ENCODE assay signal across 8 mouse cellular contexts in genomic region chr17:78915772-78916171, GRCm38 (mm10). TPM values are rescaled to one million over a fixed set of nuclear protein-coding genes. Genes with fewer than 3 reads are reported as not detected.
DNase-seq lines count a peak whose midpoint lies in the region; ATAC-seq and TF ChIP-seq lines count a peak whose summit lies in the region.

No protein-coding gene starts in this region.

- no peaks in the 10 kb centered on the region for H3K9me3 ChIP-seq in limb, embryonic 12.5 days
- H3K9me3 ChIP-seq in stomach, embryonic 15.5 days: no peaks in the 10 kb centered on the region

- DNase-seq in CD4-positive, CD25-positive, alpha-beta regulatory T cell, adult 2 months (ENCODE audit: low read depth, low spot score): peak; percentile 49
- DNase-seq in testis, postnatal 14 days (ENCODE audit: low spot score): no peak
- DNase-seq in spleen, postnatal 10 days (ENCODE audit: low spot score in 2 of 2): no peak

- peak overlapping the region; percentile 88 for H3K27ac ChIP-seq in testis, adult 2 months (ENCODE audit: control insufficient read depth, insufficient read depth, low read depth, low read length)
- H3K27ac ChIP-seq in limb, embryonic 12.5 days: peak overlapping the region; percentile 90
- peak overlapping the region; percentile 90; the same call in 1 of the 2 replicates for H3K27ac ChIP-seq in stomach, embryonic 15.5 days

- no peak for ATAC-seq in CD4-positive, CD25-positive, alpha-beta regulatory T cell, adult 4 months
- peak; percentile 0; the same call in 1 of the 2 replicates for ATAC-seq in limb, embryonic 12.5 days (ENCODE audit: insufficient number of reproducible peaks, insufficient read depth, low FRiP score, low TSS enrichment, low read depth)
- ATAC-seq in stomach, embryonic 15.5 days (ENCODE audit: insufficient read depth, low FRiP score, low read depth): 0 out of 2 replicates have a peak, but pooled peaks have one; percentile 1
- ATAC-seq in activated CD4-positive, CD25-positive, alpha-beta regulatory T cell, adult 4 months: no peak

- 56% methylated on average over 6 of the region's 6 CpGs for WGBS in limb, embryonic 12.5 days
- WGBS in stomach, embryonic 15.5 days: 53% methylated on average over 6 of the region's 6 CpGs

- H3K4me1 ChIP-seq in testis, adult 2 months (ENCODE audit: control insufficient read depth, insufficient read depth, low read length): peaks cover 6% of the 10 kb centered on the region
- H3K4me1 ChIP-seq in limb, embryonic 12.5 days (replicated peaks): peaks cover 8% of the 10 kb centered on the region; the same call in 1 of the 2 replicates
- H3K4me1 ChIP-seq in stomach, embryonic 15.5 days: peaks cover 5% of the 10 kb centered on the region; the same call in 1 of the 2 replicates

- peak overlapping the region; percentile 92 for H3K4me3 ChIP-seq in testis, adult 2 months (ENCODE audit: control insufficient read depth, low read depth, low read length)
- peak overlapping the region; percentile 68 for H3K4me3 ChIP-seq in limb, embryonic 12.5 days (replicated peaks)
- H3K4me3 ChIP-seq in stomach, embryonic 15.5 days (replicated peaks): peak overlapping the region; percentile 60

- peak overlapping the region; percentile 70 for H3K4me2 ChIP-seq in limb, embryonic 12.5 days
- peak overlapping the region; percentile 67 for H3K4me2 ChIP-seq in stomach, embryonic 15.5 days

- TF ChIP-seq POLR2A in testis, adult 2 months (IDR thresholded peaks at IDR 0.05; ENCODE audit: control insufficient read depth, low read depth, low read length): no peak

- TF ChIP-seq CTCF in testis, adult 2 months (IDR thresholded peaks at IDR 0.05; ENCODE audit: control insufficient read depth, insufficient read depth, insufficient replicate concordance, low read depth, low read length): no peak

- H3K27me3 ChIP-seq in testis, adult 2 months (ENCODE audit: control insufficient read depth, insufficient read depth, low read length): no peaks in the 10 kb centered on the region
- no peaks in the 10 kb centered on the region for H3K27me3 ChIP-seq in limb, embryonic 12.5 days
- no peaks in the 10 kb centered on the region for H3K27me3 ChIP-seq in stomach, embryonic 15.5 days (replicated peaks)

- H3K36me3 ChIP-seq in testis, adult 2 months (ENCODE audit: control insufficient read depth, insufficient read depth, low read length): peaks cover 3% of the 10 kb centered on the region
- peaks cover 21% of the 10 kb centered on the region for H3K36me3 ChIP-seq in limb, embryonic 12.5 days
- peaks cover 4% of the 10 kb centered on the region; the same call in 1 of the 2 replicates for H3K36me3 ChIP-seq in stomach, embryonic 15.5 days

- H3K9ac ChIP-seq in limb, embryonic 12.5 days (replicated peaks): peak overlapping the region; percentile 74; the same call in 1 of the 2 replicates
- H3K9ac ChIP-seq in stomach, embryonic 15.5 days: 0 out of 2 replicates have a peak overlapping the region, but pooled peaks have one; percentile 67

RNA-seq across cellular contexts. Expression of gene Cebpzos, which starts 0.5 kb away (rescaled TPM):
- 10 to 100 TPM; 70.3 to 70.8 TPM for polyA plus RNA-seq in CD4-positive, CD25-positive, alpha-beta regulatory T cell, adult 4 months (2017; shearing (Covaris generic))
- 9.3 and 11.7 TPM in 2 replicates for polyA plus RNA-seq in testis, adult 2 months (2012; rRNA removed)
- 106 and 107 TPM in 2 replicates for polyA plus RNA-seq in limb, embryonic 12.5 days (2016; fragmentation: Nextera tagmentation; extraction: Ambion mirVana)
- polyA plus RNA-seq in stomach, embryonic 15.5 days (2015; fragmentation: Nextera tagmentation; extraction: Ambion mirVana): 113 and 115 TPM in 2 replicates
- polyA plus RNA-seq in activated CD4-positive, CD25-positive, alpha-beta regulatory T cell, adult 4 months (2017; shearing (Covaris generic)): 10 to 100 TPM; 82.0 to 84.0 TPM

RNA-seq across cellular contexts. Expression of gene Sult6b1, which starts 9.0 kb away (rescaled TPM):
- polyA plus RNA-seq in CD4-positive, CD25-positive, alpha-beta regulatory T cell, adult 4 months (2017; shearing (Covaris generic)): under 1 TPM; 0.32 to 0.49 TPM
- 0.17 and 0.25 TPM in 2 replicates for polyA plus RNA-seq in testis, adult 2 months (2012; rRNA removed)
- 0.10 TPM in 1 of 2 replicates, not detected in the other for polyA plus RNA-seq in limb, embryonic 12.5 days (2016; fragmentation: Nextera tagmentation; extraction: Ambion mirVana)
- 0.14 and 0.35 TPM in 2 replicates for polyA plus RNA-seq in stomach, embryonic 15.5 days (2015; fragmentation: Nextera tagmentation; extraction: Ambion mirVana)
- 1 to 10 TPM in 1 of 2 experiments, under 1 TPM in 1; 0.68 to 1.4 TPM for polyA plus RNA-seq in activated CD4-positive, CD25-positive, alpha-beta regulatory T cell, adult 4 months (2017; shearing (Covaris generic))

RNA-seq across cellular contexts. Expression of gene Cebpz, which starts 21.1 kb away (rescaled TPM):
- polyA plus RNA-seq in CD4-positive, CD25-positive, alpha-beta regulatory T cell, adult 4 months (2017; shearing (Covaris generic)): 10 to 100 TPM; 51.9 to 81.0 TPM
- polyA plus RNA-seq in testis, adult 2 months (2012; rRNA removed): 4.5 and 6.2 TPM in 2 replicates
- 70.8 and 73.4 TPM in 2 replicates for polyA plus RNA-seq in limb, embryonic 12.5 days (2016; fragmentation: Nextera tagmentation; extraction: Ambion mirVana)
- polyA plus RNA-seq in stomach, embryonic 15.5 days (2015; fragmentation: Nextera tagmentation; extraction: Ambion mirVana): 54.3 and 54.4 TPM in 2 replicates
- 10 to 100 TPM; 49.7 to 74.8 TPM for polyA plus RNA-seq in activated CD4-positive, CD25-positive, alpha-beta regulatory T cell, adult 4 months (2017; shearing (Covaris generic))

RNA-seq across cellular contexts. Expression of gene Ndufaf7, which starts 21.2 kb away (rescaled TPM):
- polyA plus RNA-seq in CD4-positive, CD25-positive, alpha-beta regulatory T cell, adult 4 months (2017; shearing (Covaris generic)): 10 to 100 TPM; 57.6 to 60.1 TPM
- polyA plus RNA-seq in testis, adult 2 months (2012; rRNA removed): 16.1 and 16.2 TPM in 2 replicates
- 50.7 and 59.4 TPM in 2 replicates for polyA plus RNA-seq in limb, embryonic 12.5 days (2016; fragmentation: Nextera tagmentation; extraction: Ambion mirVana)
- polyA plus RNA-seq in stomach, embryonic 15.5 days (2015; fragmentation: Nextera tagmentation; extraction: Ambion mirVana): 51.7 and 57.7 TPM in 2 replicates
- 10 to 100 TPM; 58.3 to 60.6 TPM for polyA plus RNA-seq in activated CD4-positive, CD25-positive, alpha-beta regulatory T cell, adult 4 months (2017; shearing (Covaris generic))

RNA-seq across cellular contexts. Expression of gene Eif2ak2, which starts 33.4 kb away (rescaled TPM):
- 10 to 100 TPM; 28.9 to 51.1 TPM for polyA plus RNA-seq in CD4-positive, CD25-positive, alpha-beta regulatory T cell, adult 4 months (2017; shearing (Covaris generic))
- polyA plus RNA-seq in testis, adult 2 months (2012; rRNA removed): 3.8 and 4.1 TPM in 2 replicates
- polyA plus RNA-seq in limb, embryonic 12.5 days (2016; fragmentation: Nextera tagmentation; extraction: Ambion mirVana): 16.1 TPM in 2 replicates
- polyA plus RNA-seq in stomach, embryonic 15.5 days (2015; fragmentation: Nextera tagmentation; extraction: Ambion mirVana): 16.0 and 16.4 TPM in 2 replicates
- 10 to 100 TPM; 23.5 to 37.7 TPM for polyA plus RNA-seq in activated CD4-positive, CD25-positive, alpha-beta regulatory T cell, adult 4 months (2017; shearing (Covaris generic))

Comparison
In these comparisons a context has a peak if more than half of its experiments do, and no peak if none do; other contexts are left out.
1. ATAC-seq: peak in limb, embryonic 12.5 days (single experiment) and stomach, embryonic 15.5 days (single experiment); none in CD4-positive, CD25-positive, alpha-beta regulatory T cell, adult 4 months (single experiment) and activated CD4-positive, CD25-positive, alpha-beta regulatory T cell, adult 4 months (single experiment).
2. Peak in every context shown above with its lines, with median percentiles within 50 percentile points of each other: H3K27ac ChIP-seq and H3K4me3 ChIP-seq.